Mouse (Mus musculus) lung, adult 2 months (tissue): ENCODE data around the gene D17Wsu92e.

ENCODE experiments used
- CTCF ChIP-seq: fragments of 200-500 bp; IDR thresholded peaks from 2 replicates; pipeline ENCODE4 v1.5.1; 2011; ENCODE audit warnings: mild to moderate bottlenecking, low read length, control low read depth; ENCODE audit not compliant: insufficient read depth
- POLR2A ChIP-seq: fragments of 200-500 bp; IDR thresholded peaks from 2 replicates; pipeline ENCODE4 v1.6.1; 2011; ENCODE audit warnings: low read depth, mild to moderate bottlenecking, control low read depth, low read length, borderline replicate concordance; ENCODE audit errors: extremely low read depth

DNA sequence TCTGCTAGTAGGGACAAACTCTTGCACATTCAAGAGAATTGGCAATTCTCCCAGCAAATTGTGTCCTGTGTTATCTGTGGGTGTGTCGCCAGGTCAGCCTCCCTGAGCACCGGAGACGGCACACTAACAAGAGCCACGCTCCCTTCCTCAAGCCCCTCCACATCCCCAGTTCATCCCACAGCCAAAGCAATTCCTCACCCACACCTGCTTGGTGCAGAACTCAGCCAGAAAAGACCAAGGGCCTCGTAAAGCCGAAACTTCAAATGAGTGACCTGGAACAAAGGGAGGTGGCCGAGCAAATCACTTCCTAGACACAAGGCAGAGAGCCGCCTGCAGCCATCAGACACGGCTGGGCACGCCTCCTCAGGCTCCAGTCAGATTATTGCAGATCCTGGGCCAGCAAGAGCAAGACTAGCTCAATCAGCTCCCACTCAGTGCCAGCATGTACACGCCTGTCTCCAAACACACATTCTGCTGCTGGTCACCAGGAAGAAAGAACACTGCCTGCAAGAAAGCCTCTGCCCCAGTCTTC is 23.0 kb downstream of the D17Wsu92e start:
- TF ChIP-seq POLR2A = no peak
- TF ChIP-seq CTCF = no peak
